Mouse (Mus musculus): ENCODE measurements around the gene Chrd. TPM values are rescaled to one million over a fixed set of nuclear protein-coding genes. Genes with fewer than 3 reads are reported as not detected.

The Chrd gene
- polyA plus RNA-seq, 1 experiment from 2014 or later, result 6.3 TPM

GRCm38 (mm10) chr16:20708220-20708938, 24.5 kb upstream of the Chrd start:
- ATAC-seq (ENCODE audit: low FRiP score, low TSS enrichment) (no peak), DNase-seq (no peak)
- H3K36me3 ChIP-seq (ENCODE audit: control insufficient read depth, insufficient read depth, low read length), result peaks cover 87% of the 10 kb centered on the region
- H3K9me3 ChIP-seq (ENCODE audit: control insufficient read depth, low read length), result no peaks in the 10 kb centered on the region
- H3K27me3 ChIP-seq (ENCODE audit: control insufficient read depth, insufficient read depth, low read length), result no peaks in the 10 kb centered on the region
- H3K4me1 ChIP-seq (ENCODE audit: control insufficient read depth, insufficient read depth, low read length), result no peaks in the 10 kb centered on the region
- H3K4me3 ChIP-seq (replicated peaks; ENCODE audit: low read depth, low read length), result no peak overlapping the region
- WGBS, result 92% methylated on average over 21 of the region's 21 CpGs
- no peak overlapping the region for H3K27ac ChIP-seq (replicated peaks; ENCODE audit: low read depth, low read length)
- no peak overlapping the region for H3K4me2 ChIP-seq (ENCODE audit: low read length)
- no peak overlapping the region for H3K9ac ChIP-seq (replicated peaks; ENCODE audit: low read length)

GRCm38 (mm10) chr16:20708939-20709734, 23.8 kb upstream of the Chrd start:
- H3K36me3 ChIP-seq (ENCODE audit: control insufficient read depth, insufficient read depth, low read length), result peaks cover 80% of the 10 kb centered on the region
- peaks cover 5% of the 10 kb centered on the region for H3K4me1 ChIP-seq (ENCODE audit: control insufficient read depth, insufficient read depth, low read length)
- no peak overlapping the region for H3K4me3 ChIP-seq (replicated peaks; ENCODE audit: low read depth, low read length)
- H3K27me3 ChIP-seq (ENCODE audit: control insufficient read depth, insufficient read depth, low read length), result no peaks in the 10 kb centered on the region
- DNase-seq, result peak; percentile 84
- peak; percentile 53; the same call in 1 of the 2 replicates for ATAC-seq (ENCODE audit: low FRiP score, low TSS enrichment)
- no peak overlapping the region for H3K9ac ChIP-seq (replicated peaks; ENCODE audit: low read length)
- no peak overlapping the region for H3K4me2 ChIP-seq (ENCODE audit: low read length)
- H3K9me3 ChIP-seq (ENCODE audit: control insufficient read depth, low read length), result no peaks in the 10 kb centered on the region
- 71% methylated on average over 19 of the region's 19 CpGs for WGBS
- H3K27ac ChIP-seq (replicated peaks; ENCODE audit: low read depth, low read length), result no peak overlapping the region

GRCm38 (mm10) chr16:20710370-20710769, 22.6 kb upstream of the Chrd start:
- H3K4me2 ChIP-seq (ENCODE audit: low read length), result no peak overlapping the region
- H3K36me3 ChIP-seq (ENCODE audit: control insufficient read depth, insufficient read depth, low read length), result peaks cover 73% of the 10 kb centered on the region
- H3K4me1 ChIP-seq (ENCODE audit: control insufficient read depth, insufficient read depth, low read length), result peaks cover 16% of the 10 kb centered on the region
- H3K27ac ChIP-seq (replicated peaks; ENCODE audit: low read depth, low read length), result no peak overlapping the region
- H3K9me3 ChIP-seq (ENCODE audit: control insufficient read depth, low read length), result no peaks in the 10 kb centered on the region
- ATAC-seq (ENCODE audit: low FRiP score, low TSS enrichment) (no peak), DNase-seq (no peak)
- H3K9ac ChIP-seq (replicated peaks; ENCODE audit: low read length), result no peak overlapping the region
- 94% methylated on average over 11 of the region's 11 CpGs for WGBS
- H3K4me3 ChIP-seq (replicated peaks; ENCODE audit: low read depth, low read length), result no peak overlapping the region
- H3K27me3 ChIP-seq (ENCODE audit: control insufficient read depth, insufficient read depth, low read length), result no peaks in the 10 kb centered on the region

- WGBS, result 84% methylated on average over 4 of the region's 4 CpGs
- ATAC-seq (ENCODE audit: low FRiP score, low TSS enrichment), result no peak
- Histone ChIP-seq H3K9me3 (ENCODE audit: control insufficient read depth, low read length) (no peaks in the 10 kb centered on the region), H3K4me1 (ENCODE audit: control insufficient read depth, insufficient read depth, low read length) (peaks cover 20% of the 10 kb centered on the region), H3K4me2 (ENCODE audit: low read length) (no peak overlapping the region), H3K4me3 (replicated peaks; ENCODE audit: low read depth, low read length) (no peak overlapping the region), H3K27ac (replicated peaks; ENCODE audit: low read depth, low read length) (no peak overlapping the region), H3K36me3 (ENCODE audit: control insufficient read depth, insufficient read depth, low read length) (peaks cover 70% of the 10 kb centered on the region), H3K27me3 (ENCODE audit: control insufficient read depth, insufficient read depth, low read length) (no peaks in the 10 kb centered on the region), H3K9ac (replicated peaks; ENCODE audit: low read length) (no peak overlapping the region)
- no peak for DNase-seq
These were observed 22.1 kb upstream of the Chrd start for GRCm38 (mm10) chr16:20710810-20711209.

- Histone ChIP-seq H3K9ac (replicated peaks; ENCODE audit: low read length) (no peak overlapping the region), H3K9me3 (ENCODE audit: control insufficient read depth, low read length) (no peaks in the 10 kb centered on the region), H3K27ac (replicated peaks; ENCODE audit: low read depth, low read length) (no peak overlapping the region), H3K4me2 (ENCODE audit: low read length) (no peak overlapping the region), H3K36me3 (ENCODE audit: control insufficient read depth, insufficient read depth, low read length) (peaks cover 60% of the 10 kb centered on the region), H3K4me1 (ENCODE audit: control insufficient read depth, insufficient read depth, low read length) (peaks cover 25% of the 10 kb centered on the region), H3K4me3 (replicated peaks; ENCODE audit: low read depth, low read length) (no peak overlapping the region), H3K27me3 (ENCODE audit: control insufficient read depth, insufficient read depth, low read length) (no peaks in the 10 kb centered on the region)
- ATAC-seq (ENCODE audit: low FRiP score, low TSS enrichment) (no peak), DNase-seq (no peak)
- 76% methylated on average over 9 of the region's 9 CpGs for WGBS
These were observed 20.7 kb upstream of the Chrd start for GRCm38 (mm10) chr16:20712190-20712589.

- Histone ChIP-seq H3K27ac (replicated peaks; ENCODE audit: low read depth, low read length) (no peak overlapping the region), H3K36me3 (ENCODE audit: control insufficient read depth, insufficient read depth, low read length) (peaks cover 53% of the 10 kb centered on the region), H3K4me3 (replicated peaks; ENCODE audit: low read depth, low read length) (no peak overlapping the region), H3K27me3 (ENCODE audit: control insufficient read depth, insufficient read depth, low read length) (no peaks in the 10 kb centered on the region), H3K9ac (replicated peaks; ENCODE audit: low read length) (no peak overlapping the region), H3K4me1 (ENCODE audit: control insufficient read depth, insufficient read depth, low read length) (peaks cover 25% of the 10 kb centered on the region), H3K4me2 (ENCODE audit: low read length) (no peak overlapping the region), H3K9me3 (ENCODE audit: control insufficient read depth, low read length) (no peaks in the 10 kb centered on the region)
- DNase-seq, result no peak
- ATAC-seq (ENCODE audit: low FRiP score, low TSS enrichment), result no peak
- WGBS, result 92% methylated on average over 7 of the region's 7 CpGs
These were observed 20.0 kb upstream of the Chrd start for GRCm38 (mm10) chr16:20712889-20713288.

- peaks cover 31% of the 10 kb centered on the region for H3K4me1 ChIP-seq (ENCODE audit: control insufficient read depth, insufficient read depth, low read length)
- peak overlapping the region; percentile 66 for H3K4me3 ChIP-seq (replicated peaks; ENCODE audit: low read depth, low read length)
- ATAC-seq (ENCODE audit: low FRiP score, low TSS enrichment) (no peak), DNase-seq (no peak)
- H3K9me3 ChIP-seq (ENCODE audit: control insufficient read depth, low read length), result no peaks in the 10 kb centered on the region
- peak overlapping the region; percentile 94 for H3K4me2 ChIP-seq (ENCODE audit: low read length)
- WGBS, result 11% methylated on average over 11 of the region's 11 CpGs
- no peaks in the 10 kb centered on the region for H3K27me3 ChIP-seq (ENCODE audit: control insufficient read depth, insufficient read depth, low read length)
- peaks cover 37% of the 10 kb centered on the region for H3K36me3 ChIP-seq (ENCODE audit: control insufficient read depth, insufficient read depth, low read length)
- peak overlapping the region; percentile 78; the same call in 1 of the 2 replicates for H3K9ac ChIP-seq (replicated peaks; ENCODE audit: low read length)
- no peak overlapping the region for H3K27ac ChIP-seq (replicated peaks; ENCODE audit: low read depth, low read length)
These were observed 18.4 kb upstream of the Chrd start for GRCm38 (mm10) chr16:20714307-20715080.

- Histone ChIP-seq H3K27me3 (ENCODE audit: control insufficient read depth, insufficient read depth, low read length) (no peaks in the 10 kb centered on the region), H3K9me3 (ENCODE audit: control insufficient read depth, low read length) (no peaks in the 10 kb centered on the region), H3K4me3 (replicated peaks; ENCODE audit: low read depth, low read length) (peak overlapping the region; percentile 66), H3K36me3 (ENCODE audit: control insufficient read depth, insufficient read depth, low read length) (peaks cover 34% of the 10 kb centered on the region), H3K9ac (replicated peaks; ENCODE audit: low read length) (peak overlapping the region; percentile 78), H3K4me2 (ENCODE audit: low read length) (peak overlapping the region; percentile 94), H3K4me1 (ENCODE audit: control insufficient read depth, insufficient read depth, low read length) (peaks cover 31% of the 10 kb centered on the region), H3K27ac (replicated peaks; ENCODE audit: low read depth, low read length) (no peak overlapping the region; the same call in 1 of the 2 replicates)
- WGBS, result 54% methylated on average over 2 of the region's 2 CpGs
- ATAC-seq (ENCODE audit: low FRiP score, low TSS enrichment) (no peak), DNase-seq (no peak)
These were observed 17.8 kb upstream of the Chrd start for GRCm38 (mm10) chr16:20715161-20715560.
